Mouse (Mus musculus): ENCODE measurements around the gene Gm26620. TPM values are rescaled to one million over a fixed set of nuclear protein-coding genes. Genes with fewer than 3 reads are reported as not detected.

Gene Gm26620
- polyA plus RNA-seq, 1 experiment from 2014 or later: 0.55 TPM

- no peak overlapping the region for H3K4me3 ChIP-seq (ENCODE audit: inconsistent target)
- no peaks in the 10 kb centered on the region for H3K36me3 ChIP-seq (ENCODE audit: inconsistent target)
- peaks cover 87% of the 10 kb centered on the region for H3K79me2 ChIP-seq (ENCODE audit: inconsistent target)
- peak overlapping the region; percentile 79 for H3K27ac ChIP-seq
Measured at GRCm38 (mm10) chr1:170864234-170864633, 20.6 kb upstream of the Gm26620 start.

GRCm38 (mm10) chr1:170864754-170865153, 20.1 kb upstream of the Gm26620 start:
- Histone ChIP-seq H3K79me2 (ENCODE audit: inconsistent target) (peaks cover 82% of the 10 kb centered on the region), H3K4me3 (ENCODE audit: inconsistent target) (no peak overlapping the region), H3K36me3 (ENCODE audit: inconsistent target) (no peaks in the 10 kb centered on the region), H3K27ac (peak overlapping the region; percentile 79)
- 62% methylated on average over 3 of the region's 3 CpGs for WGBS (ENCODE audit: missing documents)

GRCm38 (mm10) chr1:170865406-170865805, 19.5 kb upstream of the Gm26620 start:
- Histone ChIP-seq H3K36me3 (ENCODE audit: inconsistent target) (no peaks in the 10 kb centered on the region), H3K79me2 (ENCODE audit: inconsistent target) (peaks cover 76% of the 10 kb centered on the region), H3K27ac (peak overlapping the region; percentile 35), H3K4me3 (ENCODE audit: inconsistent target) (no peak overlapping the region; the same call in 1 of the 2 replicates)
- WGBS (ENCODE audit: missing documents): 11% methylated on average over 5 of the region's 5 CpGs

GRCm38 (mm10) chr1:170866992-170867690, 17.7 kb upstream of the Gm26620 start:
- Histone ChIP-seq H3K79me2 (ENCODE audit: inconsistent target) (peaks cover 58% of the 10 kb centered on the region), H3K36me3 (ENCODE audit: inconsistent target) (no peaks in the 10 kb centered on the region), H3K27ac (peak overlapping the region; percentile 87), H3K4me3 (ENCODE audit: inconsistent target) (peak overlapping the region; percentile 100)
- WGBS (ENCODE audit: missing documents): 2% methylated on average over 30 of the region's 30 CpGs

- peak within 1 kb of the TSS; percentile 100 for H3K4me3 ChIP-seq (ENCODE audit: inconsistent target)
- H3K27ac ChIP-seq: peak within 1 kb of the TSS; percentile 87
- H3K79me2 ChIP-seq (ENCODE audit: inconsistent target): peaks cover 53% of the 10 kb centered on the region
- WGBS (ENCODE audit: missing documents): under 1% methylated on average over 25 of the region's 25 CpGs
- H3K36me3 ChIP-seq (ENCODE audit: inconsistent target): no peaks in the 10 kb centered on the region
Measured at GRCm38 (mm10) chr1:170867691-170868105, 17.2 kb upstream of the Gm26620 start, which contains the start of gene Atf6. Gene Atf6 (minus strand): TSS chr1:170867771.

GRCm38 (mm10) chr1:170868107-170868904, 16.6 kb upstream of the Gm26620 start:
- Histone ChIP-seq H3K79me2 (ENCODE audit: inconsistent target) (peaks cover 47% of the 10 kb centered on the region), H3K27ac (peak overlapping the region; percentile 87), H3K4me3 (ENCODE audit: inconsistent target) (peak overlapping the region; percentile 100), H3K36me3 (ENCODE audit: inconsistent target) (no peaks in the 10 kb centered on the region)
- WGBS (ENCODE audit: missing documents): under 1% methylated on average over 32 of the region's 33 CpGs

- 19% methylated on average over 12 of the region's 14 CpGs for WGBS (ENCODE audit: missing documents)
- H3K4me3 ChIP-seq (ENCODE audit: inconsistent target): peak overlapping the region; percentile 100
- H3K36me3 ChIP-seq (ENCODE audit: inconsistent target): no peaks in the 10 kb centered on the region
- H3K79me2 ChIP-seq (ENCODE audit: inconsistent target): peaks cover 41% of the 10 kb centered on the region
- peak overlapping the region; percentile 87 for H3K27ac ChIP-seq
Measured at GRCm38 (mm10) chr1:170868905-170869283, 16.0 kb upstream of the Gm26620 start.

GRCm38 (mm10) chr1:170871402-170871801, 13.5 kb upstream of the Gm26620 start:
- no peak overlapping the region for H3K4me3 ChIP-seq (ENCODE audit: inconsistent target)
- H3K79me2 ChIP-seq (ENCODE audit: inconsistent target): peaks cover 16% of the 10 kb centered on the region
- no peaks in the 10 kb centered on the region for H3K36me3 ChIP-seq (ENCODE audit: inconsistent target)
- 100% methylated on average over 6 of the region's 6 CpGs for WGBS (ENCODE audit: missing documents)
- no peak overlapping the region for H3K27ac ChIP-seq

- Histone ChIP-seq H3K36me3 (ENCODE audit: inconsistent target) (peaks cover 1% of the 10 kb centered on the region; the same call in 1 of the 2 replicates), H3K27ac (no peak overlapping the region)
- WGBS (ENCODE audit: missing documents): 93% methylated on average over 2 of the region's 2 CpGs
Measured at GRCm38 (mm10) chr1:170871961-170872360, 12.9 kb upstream of the Gm26620 start.

GRCm38 (mm10) chr1:170875676-170876075, 9.2 kb upstream of the Gm26620 start:
- H3K27ac ChIP-seq: no peak overlapping the region
- 93% methylated on average over 3 of the region's 3 CpGs for WGBS (ENCODE audit: missing documents)
- H3K4me3 ChIP-seq (ENCODE audit: inconsistent target): no peak overlapping the region
- peaks cover 31% of the 10 kb centered on the region for H3K36me3 ChIP-seq (ENCODE audit: inconsistent target)
- no peaks in the 10 kb centered on the region for H3K79me2 ChIP-seq (ENCODE audit: inconsistent target)

More at GRCm38 (mm10) chr1:170871961-170872360, 12.9 kb upstream of the Gm26620 start:
- Histone ChIP-seq H3K79me2 (ENCODE audit: inconsistent target) (peaks cover 10% of the 10 kb centered on the region), H3K4me3 (ENCODE audit: inconsistent target) (no peak overlapping the region)

GRCm38 (mm10) chr1:170876906-170877305, 8.0 kb upstream of the Gm26620 start:
- Histone ChIP-seq H3K4me3 (ENCODE audit: inconsistent target) (no peak overlapping the region), H3K27ac (no peak overlapping the region), H3K36me3 (ENCODE audit: inconsistent target) (peaks cover 36% of the 10 kb centered on the region), H3K79me2 (ENCODE audit: inconsistent target) (peaks cover 9% of the 10 kb centered on the region; the same call in 1 of the 2 replicates)
- WGBS (ENCODE audit: missing documents): 95% methylated on average over 5 of the region's 5 CpGs

GRCm38 (mm10) chr1:170882915-170883485, 1.9 kb upstream of the Gm26620 start:
- Histone ChIP-seq H3K4me3 (ENCODE audit: inconsistent target) (no peak overlapping the region), H3K79me2 (ENCODE audit: inconsistent target) (peaks cover 38% of the 10 kb centered on the region), H3K27ac (no peak overlapping the region), H3K36me3 (ENCODE audit: inconsistent target) (peaks cover 29% of the 10 kb centered on the region)
- 93% methylated on average over 4 of the region's 5 CpGs for WGBS (ENCODE audit: missing documents)

GRCm38 (mm10) chr1:170884390-170884789, 475 bp upstream of the Gm26620 start:
- H3K79me2 ChIP-seq (ENCODE audit: inconsistent target): peaks cover 38% of the 10 kb centered on the region
- WGBS (ENCODE audit: missing documents): 28% methylated on average over 8 of the region's 8 CpGs
- peak overlapping the region; percentile 61 for H3K4me3 ChIP-seq (ENCODE audit: inconsistent target)
- H3K27ac ChIP-seq: no peak overlapping the region
- H3K36me3 ChIP-seq (ENCODE audit: inconsistent target): peaks cover 18% of the 10 kb centered on the region

GRCm38 (mm10) chr1:170886044-170886458, 1.2 kb downstream of the Gm26620 start:
- Histone ChIP-seq H3K4me3 (ENCODE audit: inconsistent target) (no peak overlapping the region), H3K79me2 (ENCODE audit: inconsistent target) (peaks cover 37% of the 10 kb centered on the region), H3K36me3 (ENCODE audit: inconsistent target) (peaks cover 2% of the 10 kb centered on the region; the same call in 1 of the 2 replicates), H3K27ac (no peak overlapping the region)
- 64% methylated on average over 6 of the region's 6 CpGs for WGBS (ENCODE audit: missing documents)

Data from macrophage (primary cell).